Mouse (Mus musculus) limb, embryonic 15.5 days (tissue): Measurements from ENCODE around the gene Gm43518. TPM values are rescaled to one million over a fixed set of nuclear protein-coding genes. Genes with fewer than 3 reads are reported as not detected.

Experiments used
- ATAC-seq: fragments of 200-750 bp; cut with Nextera tagmentation; 2 replicates; pipeline ENCODE4 v1.8.0; 2017; ENCODE audit warnings: low read depth, moderate TSS enrichment; ENCODE audit not compliant: insufficient number of reproducible peaks, low FRiP score, low TSS enrichment
- H3K27ac ChIP-seq: fragments of 300-500 bp; sonication (generic); 2 replicates; pipeline ENCODE4 v1.5.1; 2015; ENCODE audit warnings: moderate library complexity, mild to moderate bottlenecking, inconsistent platforms
- H3K27me3 ChIP-seq: fragments of 300-500 bp; sonication (generic); 2 replicates; pipeline ENCODE4 v1.6.1; 2015; ENCODE audit warnings: inconsistent platforms
- H3K36me3 ChIP-seq: fragments of 300-500 bp; sonication (generic); 2 replicates; pipeline ENCODE4 v1.6.1; 2015; ENCODE audit warnings: inconsistent platforms
- H3K4me1 ChIP-seq: fragments of 300-500 bp; sonication (generic); 2 replicates; pipeline ENCODE4 v1.6.1; 2015; ENCODE audit warnings: inconsistent platforms
- H3K4me2 ChIP-seq: fragments of 300-500 bp; sonication (generic); 2 replicates; pipeline ENCODE4 v1.6.1; 2015; ENCODE audit warnings: mild to moderate bottlenecking, inconsistent platforms
- H3K4me3 ChIP-seq: fragments of 300-500 bp; sonication (generic); 2 replicates; pipeline ENCODE4 v1.5.1; 2015; ENCODE audit warnings: mild to moderate bottlenecking, inconsistent platforms
- H3K9ac ChIP-seq: fragments of 300-500 bp; sonication (generic); 2 replicates; pipeline ENCODE4 v1.6.1; 2015; ENCODE audit warnings: inconsistent platforms
- H3K9me3 ChIP-seq: fragments of 300-500 bp; sonication (generic); 2 replicates; pipeline ENCODE4 v1.6.1; 2016; ENCODE audit warnings: inconsistent platforms
- WGBS: fragments of 180-500 bp; shearing (Covaris S2); methylation state at CpG from one replicate; pipeline ENCODE4 v1.1.7; 2015; 5-methylcytosine and 5-hydroxymethylcytosine counted together
- polyA plus RNA-seq: library from polyadenylated mRNA; unstranded; fragments of >200 nt; fragmentation: Nextera tagmentation; extraction: Ambion mirVana; gene quantifications from 2 replicates; pipeline ENCODE4 v1.2.1, GENCODE M21; 2015

Gene Gm43518
- polyA plus RNA-seq, 1 experiment from 2014 or later: 2.8 TPM

DNA sequence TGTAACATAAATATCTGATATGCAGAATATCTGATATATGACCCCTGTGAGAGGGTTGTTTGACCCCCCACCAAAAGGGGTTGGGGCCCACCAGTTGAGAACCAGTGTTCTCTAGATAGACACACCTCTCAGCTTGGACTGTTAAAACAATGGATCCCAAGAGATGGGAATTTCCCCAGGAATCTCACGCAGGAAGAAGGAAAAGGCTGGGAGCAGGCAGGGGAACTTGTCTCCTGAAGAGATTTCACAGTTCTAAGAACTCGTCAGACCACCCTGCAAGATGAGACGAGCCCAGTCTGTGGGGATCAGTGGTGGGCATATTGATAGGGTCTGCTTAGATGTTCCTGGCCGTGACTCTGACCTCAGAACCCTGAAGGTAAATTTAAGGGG lies 52.8 kb downstream of the Gm43518 start:
- H3K36me3 ChIP-seq: no peaks in the 10 kb centered on the region
- no peak for ATAC-seq
- WGBS: 51% methylated on average over 4 of the region's 4 CpGs
- no peak overlapping the region for H3K4me3 ChIP-seq
- no peak overlapping the region for H3K4me2 ChIP-seq
- peaks cover 11% of the 10 kb centered on the region; the same call in 1 of the 2 replicates for H3K27me3 ChIP-seq
- no peaks in the 10 kb centered on the region for H3K9me3 ChIP-seq
- H3K9ac ChIP-seq: no peak overlapping the region
- peaks cover 39% of the 10 kb centered on the region for H3K4me1 ChIP-seq
- H3K27ac ChIP-seq: no peak overlapping the region

DNA sequence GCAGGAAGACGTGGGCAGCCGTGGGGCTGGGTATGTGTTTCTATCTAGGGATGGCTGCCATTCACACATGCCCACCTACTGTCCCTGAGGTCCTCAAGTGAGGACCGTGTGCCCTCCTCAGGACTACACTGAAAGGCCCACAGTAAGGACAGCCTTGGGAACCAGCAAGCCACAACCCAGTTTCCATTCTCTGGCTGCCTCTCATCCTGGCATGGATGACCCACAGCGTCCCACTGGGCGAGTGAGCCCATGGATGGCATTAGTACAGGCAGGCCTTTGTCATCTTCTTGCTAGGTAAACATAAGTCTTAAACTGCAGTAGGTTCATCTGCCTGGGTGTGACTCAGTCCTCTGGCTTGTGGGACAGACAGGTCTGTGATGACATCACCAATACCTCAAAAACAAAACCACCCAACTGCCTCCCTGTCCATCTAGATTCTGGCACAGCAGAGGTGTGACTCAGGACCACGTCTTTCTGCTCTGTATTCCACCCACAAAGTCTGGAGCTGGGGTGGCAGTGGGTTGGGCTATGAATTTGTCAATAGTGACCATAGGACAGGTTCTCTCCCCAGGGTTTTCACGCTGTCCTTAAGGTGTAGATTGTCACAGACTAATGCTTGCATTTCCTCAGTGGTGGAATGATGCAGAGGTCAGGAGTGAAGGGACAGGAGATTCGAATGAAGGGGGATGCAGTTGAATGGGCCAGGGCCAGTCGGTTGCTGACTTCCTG lies 53.5 kb downstream of the Gm43518 start:
- Histone ChIP-seq H3K36me3 (no peaks in the 10 kb centered on the region), H3K4me3 (no peak overlapping the region), H3K9ac (no peak overlapping the region), H3K27me3 (peaks cover 4% of the 10 kb centered on the region; the same call in 1 of the 2 replicates), H3K9me3 (no peaks in the 10 kb centered on the region), H3K27ac (peak overlapping the region; percentile 43; the same call in 1 of the 2 replicates), H3K4me2 (no peak overlapping the region), H3K4me1 (peaks cover 37% of the 10 kb centered on the region)
- WGBS: 75% methylated on average over 9 of the region's 9 CpGs
- ATAC-seq: no peak

- Histone ChIP-seq H3K4me1 (peaks cover 36% of the 10 kb centered on the region), H3K27ac (0 out of 2 replicates have a peak overlapping the region, but pooled peaks have one; percentile 43), H3K9me3 (no peaks in the 10 kb centered on the region), H3K9ac (no peak overlapping the region), H3K27me3 (no peaks in the 10 kb centered on the region), H3K36me3 (no peaks in the 10 kb centered on the region), H3K4me3 (no peak overlapping the region), H3K4me2 (no peak overlapping the region)
- WGBS: 63% methylated on average over 6 of the region's 6 CpGs
- no peak for ATAC-seq
These were observed 54.0 kb downstream of the Gm43518 start for GRCm38 (mm10) chr5:123981250-123981554.

GRCm38 (mm10) chr5:123982838-123983237 lies 55.6 kb downstream of the Gm43518 start:
- Histone ChIP-seq H3K4me3 (no peak overlapping the region), H3K27me3 (no peaks in the 10 kb centered on the region), H3K36me3 (no peaks in the 10 kb centered on the region), H3K4me1 (peaks cover 36% of the 10 kb centered on the region), H3K9me3 (no peaks in the 10 kb centered on the region), H3K9ac (no peak overlapping the region), H3K4me2 (no peak overlapping the region), H3K27ac (no peak overlapping the region)
- 76% methylated on average over 11 of the region's 11 CpGs for WGBS
- ATAC-seq: no peak

- Histone ChIP-seq H3K9me3 (no peaks in the 10 kb centered on the region), H3K9ac (no peak overlapping the region), H3K4me1 (peaks cover 18% of the 10 kb centered on the region), H3K27me3 (no peaks in the 10 kb centered on the region), H3K36me3 (no peaks in the 10 kb centered on the region), H3K4me2 (no peak overlapping the region), H3K27ac (no peak overlapping the region), H3K4me3 (no peak overlapping the region)
- peak; percentile 20; the same call in 1 of the 2 replicates for ATAC-seq
- whole genome bisulfite sequencing: 68% methylated on average over 9 of the region's 9 CpGs
These were observed 58.2 kb downstream of the Gm43518 start for GRCm38 (mm10) chr5:123985434-123985833.

GRCm38 (mm10) chr5:123986925-123987324 lies 59.7 kb downstream of the Gm43518 start:
- 37% methylated on average over 2 of the region's 2 CpGs for WGBS
- peaks cover 15% of the 10 kb centered on the region for H3K4me1 ChIP-seq
- no peaks in the 10 kb centered on the region for H3K27me3 ChIP-seq
- H3K36me3 ChIP-seq: no peaks in the 10 kb centered on the region
- H3K4me2 ChIP-seq: no peak overlapping the region
- H3K4me3 ChIP-seq: no peak overlapping the region
- ATAC-seq: no peak
- no peak overlapping the region for H3K9ac ChIP-seq
- no peak overlapping the region for H3K27ac ChIP-seq
- no peaks in the 10 kb centered on the region for H3K9me3 ChIP-seq

- H3K36me3 ChIP-seq: no peaks in the 10 kb centered on the region
- H3K9me3 ChIP-seq: no peaks in the 10 kb centered on the region
- H3K4me2 ChIP-seq: no peak overlapping the region
- H3K27ac ChIP-seq: no peak overlapping the region
- ATAC-seq: no peak
- 69% methylated on average over 4 of the region's 4 CpGs for WGBS
- no peak overlapping the region for H3K4me3 ChIP-seq
- H3K4me1 ChIP-seq: peaks cover 20% of the 10 kb centered on the region
- H3K27me3 ChIP-seq: no peaks in the 10 kb centered on the region
- H3K9ac ChIP-seq: no peak overlapping the region
These were observed 60.3 kb downstream of the Gm43518 start for GRCm38 (mm10) chr5:123987511-123987910.

Other genes starting within 250 kb of the Gm43518 start
- gene Clip1, start 242.8 kb upstream of the Gm43518 start, polyA plus RNA-seq: 45.4 and 46.6 TPM in 2 replicates
- gene Zcchc8, start 206.3 kb upstream of the Gm43518 start, polyA plus RNA-seq: 62.3 and 62.7 TPM in 2 replicates
- gene Rsrc2, start 178.0 kb upstream of the Gm43518 start, polyA plus RNA-seq: 109 and 111 TPM in 2 replicates
- gene Kntc1, start 177.7 kb upstream of the Gm43518 start, polyA plus RNA-seq: 20.1 and 21.0 TPM in 2 replicates
- 9.0 and 9.4 TPM in 2 replicates for gene Hcar2, start 61.9 kb upstream of the Gm43518 start, polyA plus RNA-seq
- gene Hcar1, start 47.4 kb upstream of the Gm43518 start, polyA plus RNA-seq: 0.55 and 0.87 TPM in 2 replicates
- 131 and 140 TPM in 2 replicates for gene Denr, start 20.2 kb upstream of the Gm43518 start, polyA plus RNA-seq
- 5.2 and 6.4 TPM in 2 replicates for gene Ccdc62, start 3.3 kb downstream of the Gm43518 start, polyA plus RNA-seq
- 12.4 and 17.4 TPM in 2 replicates for gene Hip1r, start 46.2 kb downstream of the Gm43518 start, polyA plus RNA-seq
- gene Vps37b, start 104.9 kb downstream of the Gm43518 start, polyA plus RNA-seq: 34.7 and 37.8 TPM in 2 replicates
- 2.9 and 3.1 TPM in 2 replicates for gene Abcb9, start 168.4 kb downstream of the Gm43518 start, polyA plus RNA-seq
- 24.8 and 26.4 TPM in 2 replicates for gene Ogfod2, start 184.9 kb downstream of the Gm43518 start, polyA plus RNA-seq
- gene Arl6ip4, start 188.7 kb downstream of the Gm43518 start, polyA plus RNA-seq: 93.1 and 97.2 TPM in 2 replicates